Mouse (Mus musculus): ENCODE measurements around the gene Ly6g5c. TPM values are rescaled to one million over a fixed set of nuclear protein-coding genes. Genes with fewer than 3 reads are reported as not detected.

The Ly6g5c gene
- polyA plus RNA-seq, 1 experiment: not detected

GRCm38 (mm10) chr17:35101161-35101560 is 6.9 kb upstream of the Ly6g5c start:
- H3K27ac ChIP-seq (ENCODE audit: insufficient read depth, low read depth, low read length): no peak overlapping the region
- 68% methylated on average over 11 of the region's 11 CpGs for WGBS
- H3K4me3 ChIP-seq (ENCODE audit: insufficient read depth, low read depth, low read length): no peak overlapping the region
- no peaks in the 10 kb centered on the region for H3K27me3 ChIP-seq (replicated peaks; ENCODE audit: control insufficient read depth, insufficient read depth, low read length)
- DNase-seq: no peak
- TF ChIP-seq POLR2A (IDR thresholded peaks at IDR 0.05; ENCODE audit: low read depth, low read length) (no peak), CTCF (conservative IDR thresholded peaks at IDR 0.05; ENCODE audit: insufficient read depth, insufficient read length, low read depth, low read length) (no peak)
- no peaks in the 10 kb centered on the region; the same call in 1 of the 2 replicates for H3K36me3 ChIP-seq (ENCODE audit: control insufficient read depth, insufficient read depth, low read length)
- peaks cover 4% of the 10 kb centered on the region; the same call in 1 of the 2 replicates for H3K4me1 ChIP-seq (ENCODE audit: control insufficient read depth, insufficient read depth, low read length)

- WGBS: 67% methylated on average over 8 of the region's 8 CpGs
- no peak for TF ChIP-seq POLR2A (IDR thresholded peaks at IDR 0.05; ENCODE audit: low read depth, low read length)
- TF ChIP-seq CTCF (conservative IDR thresholded peaks at IDR 0.05; ENCODE audit: insufficient read depth, insufficient read length, low read depth, low read length): no peak
- Histone ChIP-seq H3K4me3 (ENCODE audit: insufficient read depth, low read depth, low read length) (no peak overlapping the region), H3K4me1 (ENCODE audit: control insufficient read depth, insufficient read depth, low read length) (peaks cover 4% of the 10 kb centered on the region; the same call in 1 of the 2 replicates), H3K36me3 (ENCODE audit: control insufficient read depth, insufficient read depth, low read length) (no peaks in the 10 kb centered on the region), H3K27me3 (replicated peaks; ENCODE audit: control insufficient read depth, insufficient read depth, low read length) (no peaks in the 10 kb centered on the region), H3K27ac (ENCODE audit: insufficient read depth, low read depth, low read length) (no peak overlapping the region)
- no peak for DNase-seq
Observed at GRCm38 (mm10) chr17:35102299-35102698, 5.8 kb upstream of the Ly6g5c start.

- no peak for TF ChIP-seq POLR2A (IDR thresholded peaks at IDR 0.05; ENCODE audit: low read depth, low read length)
- TF ChIP-seq CTCF (conservative IDR thresholded peaks at IDR 0.05; ENCODE audit: insufficient read depth, insufficient read length, low read depth, low read length): no peak
- peak overlapping the region; percentile 26 for H3K27ac ChIP-seq (ENCODE audit: insufficient read depth, low read depth, low read length)
- no peak overlapping the region for H3K4me3 ChIP-seq (ENCODE audit: insufficient read depth, low read depth, low read length)
Observed at GRCm38 (mm10) chr17:35103221-35103690, 4.8 kb upstream of the Ly6g5c start.

GRCm38 (mm10) chr17:35104079-35104478 is 4.0 kb upstream of the Ly6g5c start:
- no peak overlapping the region for H3K4me3 ChIP-seq (ENCODE audit: insufficient read depth, low read depth, low read length)
- no peaks in the 10 kb centered on the region for H3K36me3 ChIP-seq (ENCODE audit: control insufficient read depth, insufficient read depth, low read length)
- DNase-seq: no peak
- H3K27me3 ChIP-seq (replicated peaks; ENCODE audit: control insufficient read depth, insufficient read depth, low read length): no peaks in the 10 kb centered on the region
- TF ChIP-seq CTCF (conservative IDR thresholded peaks at IDR 0.05; ENCODE audit: insufficient read depth, insufficient read length, low read depth, low read length) (no peak), POLR2A (IDR thresholded peaks at IDR 0.05; ENCODE audit: low read depth, low read length) (no peak)
- no peak overlapping the region for H3K27ac ChIP-seq (ENCODE audit: insufficient read depth, low read depth, low read length)
- peaks cover 4% of the 10 kb centered on the region; the same call in 1 of the 2 replicates for H3K4me1 ChIP-seq (ENCODE audit: control insufficient read depth, insufficient read depth, low read length)
- WGBS: 94% methylated on average over 7 of the region's 7 CpGs

More at GRCm38 (mm10) chr17:35103221-35103690, 4.8 kb upstream of the Ly6g5c start:
- no peaks in the 10 kb centered on the region for H3K27me3 ChIP-seq (replicated peaks; ENCODE audit: control insufficient read depth, insufficient read depth, low read length)
- 32% methylated on average over 6 of the region's 6 CpGs for WGBS
- peaks cover 4% of the 10 kb centered on the region; the same call in 1 of the 2 replicates for H3K4me1 ChIP-seq (ENCODE audit: control insufficient read depth, insufficient read depth, low read length)
- peak; percentile 90 for DNase-seq
- H3K36me3 ChIP-seq (ENCODE audit: control insufficient read depth, insufficient read depth, low read length): no peaks in the 10 kb centered on the region

GRCm38 (mm10) chr17:35104754-35105153 is 3.3 kb upstream of the Ly6g5c start:
- DNase-seq: no peak
- H3K27me3 ChIP-seq (replicated peaks; ENCODE audit: control insufficient read depth, insufficient read depth, low read length): no peaks in the 10 kb centered on the region
- H3K4me3 ChIP-seq (ENCODE audit: insufficient read depth, low read depth, low read length): no peak overlapping the region
- no peaks in the 10 kb centered on the region for H3K36me3 ChIP-seq (ENCODE audit: control insufficient read depth, insufficient read depth, low read length)
- WGBS: 78% methylated on average over 6 of the region's 6 CpGs
- H3K4me1 ChIP-seq (ENCODE audit: control insufficient read depth, insufficient read depth, low read length): peaks cover 4% of the 10 kb centered on the region; the same call in 1 of the 2 replicates
- TF ChIP-seq POLR2A (IDR thresholded peaks at IDR 0.05; ENCODE audit: low read depth, low read length): no peak
- TF ChIP-seq CTCF (conservative IDR thresholded peaks at IDR 0.05; ENCODE audit: insufficient read depth, insufficient read length, low read depth, low read length): no peak
- no peak overlapping the region for H3K27ac ChIP-seq (ENCODE audit: insufficient read depth, low read depth, low read length)

- Histone ChIP-seq H3K27me3 (replicated peaks; ENCODE audit: control insufficient read depth, insufficient read depth, low read length) (no peaks in the 10 kb centered on the region), H3K4me1 (ENCODE audit: control insufficient read depth, insufficient read depth, low read length) (peaks cover 4% of the 10 kb centered on the region; the same call in 1 of the 2 replicates), H3K36me3 (ENCODE audit: control insufficient read depth, insufficient read depth, low read length) (no peaks in the 10 kb centered on the region), H3K4me3 (ENCODE audit: insufficient read depth, low read depth, low read length) (no peak overlapping the region), H3K27ac (ENCODE audit: insufficient read depth, low read depth, low read length) (no peak overlapping the region)
- WGBS: 24% methylated on average over 13 of the region's 13 CpGs
- peak; percentile 54 for DNase-seq
- TF ChIP-seq CTCF (conservative IDR thresholded peaks at IDR 0.05; ENCODE audit: insufficient read depth, insufficient read length, low read depth, low read length): peak; percentile 64
- no peak for TF ChIP-seq POLR2A (IDR thresholded peaks at IDR 0.05; ENCODE audit: low read depth, low read length)
Observed at GRCm38 (mm10) chr17:35105740-35106389, 2.2 kb upstream of the Ly6g5c start.

GRCm38 (mm10) chr17:35106522-35106921 is 1.6 kb upstream of the Ly6g5c start:
- no peak for DNase-seq
- WGBS: 63% methylated on average over 3 of the region's 3 CpGs
- Histone ChIP-seq H3K4me1 (ENCODE audit: control insufficient read depth, insufficient read depth, low read length) (peaks cover 4% of the 10 kb centered on the region; the same call in 1 of the 2 replicates), H3K4me3 (ENCODE audit: insufficient read depth, low read depth, low read length) (no peak overlapping the region), H3K27me3 (replicated peaks; ENCODE audit: control insufficient read depth, insufficient read depth, low read length) (no peaks in the 10 kb centered on the region), H3K36me3 (ENCODE audit: control insufficient read depth, insufficient read depth, low read length) (no peaks in the 10 kb centered on the region), H3K27ac (ENCODE audit: insufficient read depth, low read depth, low read length) (no peak overlapping the region)
- no peak for TF ChIP-seq CTCF (conservative IDR thresholded peaks at IDR 0.05; ENCODE audit: insufficient read depth, insufficient read length, low read depth, low read length)
- no peak for TF ChIP-seq POLR2A (IDR thresholded peaks at IDR 0.05; ENCODE audit: low read depth, low read length)

All from kidney, adult 2 months (tissue).